26 mouse cellular contexts compared by ENCODE assay signal in genomic region chr3:58342096-58342495, GRCm38 (mm10).
DNase-seq lines count a peak whose midpoint lies in the region; TF ChIP-seq lines count a peak whose summit lies in the region.
"Had no signal": no experiment of that assay in that cellular context is flagged by ENCODE, and none has a peak within 500 bp of the region (broad histone marks: within the 10 kb centered on the region; RNA-seq: fewer than 3 reads in every experiment).

No protein-coding gene starts in this region.

- intact Hi-C loops in gastrocnemius, postnatal 14 days (cut with DNase I; ENCODE audit: low total_unique reads): no loop called here
- intact Hi-C loops in gastrocnemius, adult 2 months (cut with DNase I): no loop called here

- no peaks in the 10 kb centered on the region for H3K36me3 ChIP-seq in midbrain, embryonic 10.5 days
- H3K36me3 ChIP-seq: embryonic facial prominence, embryonic 12.5 days; liver, embryonic 15.5 days; lung, embryonic 15.5 days; neural tube, embryonic 15.5 days had no signal

- no peaks in the 10 kb centered on the region for H3K9me3 ChIP-seq in midbrain, embryonic 10.5 days (replicated peaks)
- H3K9me3 ChIP-seq: embryonic facial prominence, embryonic 12.5 days; forebrain, embryonic 13.5 days; liver, embryonic 15.5 days; lung, embryonic 15.5 days; neural tube, embryonic 15.5 days had no signal

- TF ChIP-seq POLR2A in embryonic fibroblast, embryonic 13.5 days (IDR thresholded peaks at IDR 0.05; ENCODE audit: low read depth, low read length): no peak

- H3K4me1 ChIP-seq in embryonic fibroblast, embryonic 13.5 days (ENCODE audit: control insufficient read depth, insufficient read depth, low read length): peaks cover 5% of the 10 kb centered on the region
- H3K4me1 ChIP-seq in midbrain, embryonic 10.5 days: no peaks in the 10 kb centered on the region
- H3K4me1 ChIP-seq: embryonic facial prominence, embryonic 12.5 days; forebrain, embryonic 13.5 days; liver, embryonic 15.5 days; lung, embryonic 15.5 days; neural tube, embryonic 15.5 days had no signal

- H3K27ac ChIP-seq in gastrocnemius, adult 2 months: no peak overlapping the region
- H3K27ac ChIP-seq in embryonic fibroblast, embryonic 13.5 days (ENCODE audit: insufficient read depth, low read length): peak overlapping the region; percentile 51
- H3K27ac ChIP-seq in midbrain, embryonic 10.5 days (replicated peaks): no peak overlapping the region
- H3K27ac ChIP-seq: embryonic facial prominence, embryonic 12.5 days; forebrain, embryonic 13.5 days; liver, embryonic 15.5 days; lung, embryonic 15.5 days; macrophage; neural tube, embryonic 15.5 days had no signal

- no peaks in the 10 kb centered on the region for H3K27me3 ChIP-seq in midbrain, embryonic 10.5 days (ENCODE audit: low read depth, poor library complexity, severe bottlenecking)
- H3K27me3 ChIP-seq: embryonic facial prominence, embryonic 12.5 days; forebrain, embryonic 13.5 days; liver, embryonic 15.5 days; lung, embryonic 15.5 days; neural tube, embryonic 15.5 days had no signal

- no peak for TF ChIP-seq CTCF in gastrocnemius, adult 2 months (IDR thresholded peaks at IDR 0.05)
- no peak for TF ChIP-seq CTCF in embryonic fibroblast, embryonic 13.5 days (IDR thresholded peaks at IDR 0.05; ENCODE audit: borderline replicate concordance, insufficient read depth, low read length)

- no peak overlapping the region for H3K4me3 ChIP-seq in gastrocnemius, adult 2 months
- H3K4me3 ChIP-seq in embryonic fibroblast, embryonic 13.5 days (ENCODE audit: insufficient read depth, low read length): no peak overlapping the region
- no peak overlapping the region for H3K4me3 ChIP-seq in midbrain, embryonic 10.5 days
- H3K4me3 ChIP-seq: embryonic facial prominence, embryonic 12.5 days; forebrain, embryonic 13.5 days; liver, embryonic 15.5 days; lung, embryonic 15.5 days; neural tube, embryonic 15.5 days had no signal

- 84% methylated on average over 1 of the region's 1 CpGs for WGBS in midbrain, embryonic 10.5 days

- DNase-seq in gastrocnemius, postnatal 14 days: peak; percentile 15
- no peak for DNase-seq in gastrocnemius, adult 2 months
- peak; percentile 25 for DNase-seq in kidney, postnatal 10 days
- DNase-seq in kidney, adult 8-10 months: no peak
- DNase-seq in 3T3-L1 (ENCODE audit: low read depth, low spot score): peak; percentile 93
- no peak for DNase-seq in testis, postnatal 14 days (ENCODE audit: low spot score)
- DNase-seq in midbrain, embryonic 10.5 days (ENCODE audit: low spot score): no peak
- DNase-seq: adrenal gland, postnatal 10 days; B cell, adult 2 months; cerebellum, adult 8-10 months; cerebellum, postnatal 25 days; kidney, adult 2 months; kidney, postnatal 14 days; liver; midbrain, embryonic 14.5 days; retina, postnatal 1 day; right cerebral cortex, postnatal 14 days; thymus, adult 18-20 months; thymus, postnatal 25 days had no signal

Comparison
In these comparisons a context has a peak if more than half of its experiments do, and no peak if none do; other contexts are left out.
1. DNase-seq: peak in gastrocnemius, postnatal 14 days (single experiment), kidney, postnatal 10 days (single experiment) and 3T3-L1 (single experiment); none in gastrocnemius, adult 2 months (single experiment), kidney, adult 8-10 months (0 of 2), testis, postnatal 14 days (single experiment) and midbrain, embryonic 10.5 days (single experiment).